Mouse (Mus musculus) large intestine, adult 2 months (tissue): ENCODE data around the gene Cstb. TPM values are rescaled to one million over a fixed set of nuclear protein-coding genes. Genes with fewer than 3 reads are reported as not detected.

ENCODE experiments used
- polyA plus RNA-seq: library from polyadenylated mRNA; depleted of rRNA; stranded (reverse); fragments of >200 nt; gene quantifications from 2 replicates; pipeline ENCODE4 v1.2.3, GENCODE M21; 2012; rRNA removed

Cstb gene
- polyA plus RNA-seq, 1 experiment = 49.7 TPM

Other genes starting within 250 kb of the Cstb start
- 7.9 and 9.2 TPM in 2 replicates for gene Pwp2, start 240.5 kb upstream of the Cstb start, polyA plus RNA-seq
- 53.6 and 84.4 TPM in 2 replicates for gene Trappc10, start 181.0 kb upstream of the Cstb start, polyA plus RNA-seq
- 51.9 and 113 TPM in 2 replicates for gene Agpat3, start 73.2 kb upstream of the Cstb start, polyA plus RNA-seq
- gene Rrp1, start 12.6 kb upstream of the Cstb start, polyA plus RNA-seq = 47.5 and 60.2 TPM in 2 replicates
- 15.0 and 27.4 TPM in 2 replicates for gene Pdxk, start 39.3 kb downstream of the Cstb start, polyA plus RNA-seq
- gene Olfr1358, start 91.8 kb downstream of the Cstb start, polyA plus RNA-seq = not detected in 2 replicates
- gene Ilvbl, start 148.7 kb downstream of the Cstb start, polyA plus RNA-seq = 96.0 and 135 TPM in 2 replicates
- 10.9 and 11.3 TPM in 2 replicates for gene Syde1, start 166.3 kb downstream of the Cstb start, polyA plus RNA-seq
- not detected in 2 replicates for gene Olfr1357, start 192.4 kb downstream of the Cstb start, polyA plus RNA-seq